Mouse (Mus musculus): ENCODE measurements around the gene Cr2. TPM values are rescaled to one million over a fixed set of nuclear protein-coding genes. Genes with fewer than 3 reads are reported as not detected.

Cr2 gene
- polyA plus RNA-seq, 1 experiment from 2014 or later, result 0.64 TPM

Other genes with a start within 250 kb of the Cr2 start
- 15.8 and 34.8 TPM in 2 replicates for gene Cd34, start 237.9 kb downstream of the Cr2 start, polyA plus RNA-seq (2014; fragmentation: Nextera tagmentation; extraction: Ambion mirVana)
- gene Cd46, start 84.5 kb downstream of the Cr2 start, polyA plus RNA-seq (2014; fragmentation: Nextera tagmentation; extraction: Ambion mirVana), result 1.7 and 1.8 TPM in 2 replicates
- 32.1 and 35.9 TPM in 2 replicates for gene Cr1l, start 45.1 kb downstream of the Cr2 start, polyA plus RNA-seq (2014; fragmentation: Nextera tagmentation; extraction: Ambion mirVana)

Data from midbrain, embryonic 14.5 days (tissue).